8 mouse cellular contexts compared by ENCODE assay signal in the genomic region with DNA sequence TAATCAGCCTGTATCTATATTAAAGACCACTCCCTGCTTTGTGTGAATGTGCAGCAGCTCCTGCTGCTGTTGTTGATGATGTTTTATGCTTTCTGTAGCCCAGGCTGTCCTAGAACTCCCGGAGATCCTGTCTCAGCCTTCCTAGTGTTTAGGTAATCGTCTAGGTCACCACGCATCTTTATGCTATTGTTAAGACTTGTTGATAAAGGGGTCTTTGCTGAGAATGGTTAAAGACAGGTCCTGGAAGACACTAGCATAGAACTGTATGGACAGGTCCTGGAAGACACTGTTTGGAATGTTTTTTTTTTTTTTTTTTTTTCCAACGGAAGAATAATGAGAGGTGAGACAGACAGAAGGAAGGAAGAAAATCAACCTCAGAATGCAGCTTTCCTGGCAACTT. TPM values are rescaled to one million over a fixed set of nuclear protein-coding genes. Genes with fewer than 3 reads are reported as not detected.
DNase-seq lines count a peak whose midpoint lies in the region; ATAC-seq and TF ChIP-seq lines count a peak whose summit lies in the region.

No protein-coding gene starts in this region.

- TF ChIP-seq CTCF in layer of hippocampus, adult 2 months (conservative IDR thresholded peaks at IDR 0.05): no peak

- peak overlapping the region; percentile 70 for H3K4me3 ChIP-seq in layer of hippocampus, adult 2 months
- peak overlapping the region; percentile 79 for H3K4me3 ChIP-seq in embryonic facial prominence, embryonic 14.5 days (ENCODE audit: low read depth, low read length)
- peak overlapping the region; percentile 75 for H3K4me3 ChIP-seq in intestine, embryonic 16.5 days (ENCODE audit: low read length)
- H3K4me3 ChIP-seq in neural tube, embryonic 12.5 days: peak overlapping the region; percentile 73

- no peak overlapping the region for H3K27ac ChIP-seq in layer of hippocampus, adult 2 months
- H3K27ac ChIP-seq in embryonic facial prominence, embryonic 14.5 days (replicated peaks; ENCODE audit: low read depth, low read length): 0 out of 2 replicates have a peak overlapping the region, but pooled peaks have one; percentile 93
- peak overlapping the region; percentile 87; the same call in 1 of the 2 replicates for H3K27ac ChIP-seq in intestine, embryonic 16.5 days (ENCODE audit: low read length)
- H3K27ac ChIP-seq in neural tube, embryonic 12.5 days: 0 out of 2 replicates have a peak overlapping the region, but pooled peaks have one; percentile 87

- H3K4me2 ChIP-seq in embryonic facial prominence, embryonic 14.5 days (ENCODE audit: low read depth, low read length): peak overlapping the region; percentile 78
- H3K4me2 ChIP-seq in intestine, embryonic 16.5 days (ENCODE audit: low read depth, low read length): peak overlapping the region; percentile 94
- peak overlapping the region; percentile 63 for H3K4me2 ChIP-seq in neural tube, embryonic 12.5 days (replicated peaks)

- no peak for ATAC-seq in embryonic facial prominence, embryonic 14.5 days (ENCODE audit: low read depth)
- ATAC-seq in intestine, embryonic 16.5 days: peak; percentile 2; the same call in 1 of the 2 replicates
- no peak; the same call in 1 of the 2 replicates for ATAC-seq in neural tube, embryonic 12.5 days (ENCODE audit: low FRiP score, low read depth)

- H3K4me1 ChIP-seq in embryonic facial prominence, embryonic 14.5 days (ENCODE audit: control insufficient read depth, insufficient read depth, low read length): no peaks in the 10 kb centered on the region
- H3K4me1 ChIP-seq in intestine, embryonic 16.5 days (ENCODE audit: control insufficient read depth, insufficient read depth, low read length): no peaks in the 10 kb centered on the region
- no peaks in the 10 kb centered on the region; the same call in 1 of the 2 replicates for H3K4me1 ChIP-seq in neural tube, embryonic 12.5 days

- H3K9me3 ChIP-seq in embryonic facial prominence, embryonic 14.5 days (ENCODE audit: control insufficient read depth, low read length): no peaks in the 10 kb centered on the region
- H3K9me3 ChIP-seq in intestine, embryonic 16.5 days (ENCODE audit: control insufficient read depth, low read length): no peaks in the 10 kb centered on the region
- no peaks in the 10 kb centered on the region for H3K9me3 ChIP-seq in neural tube, embryonic 12.5 days

- no peaks in the 10 kb centered on the region for H3K27me3 ChIP-seq in embryonic facial prominence, embryonic 14.5 days (replicated peaks; ENCODE audit: control insufficient read depth, insufficient read depth, low read length)
- H3K27me3 ChIP-seq in intestine, embryonic 16.5 days (replicated peaks; ENCODE audit: control insufficient read depth, insufficient read depth, low read length): no peaks in the 10 kb centered on the region
- no peaks in the 10 kb centered on the region for H3K27me3 ChIP-seq in neural tube, embryonic 12.5 days (replicated peaks)

- peak overlapping the region; percentile 98 for H3K9ac ChIP-seq in embryonic facial prominence, embryonic 14.5 days (ENCODE audit: low read depth, low read length)
- peak overlapping the region; percentile 94 for H3K9ac ChIP-seq in intestine, embryonic 16.5 days (ENCODE audit: low read depth, low read length)
- peak overlapping the region; percentile 89 for H3K9ac ChIP-seq in neural tube, embryonic 12.5 days

- 41% methylated on average over 4 of the region's 4 CpGs for WGBS in embryonic facial prominence, embryonic 14.5 days
- WGBS in intestine, embryonic 16.5 days: 27% methylated on average over 4 of the region's 4 CpGs
- WGBS in neural tube, embryonic 12.5 days: 48% methylated on average over 4 of the region's 4 CpGs

- peaks cover 34% of the 10 kb centered on the region for H3K36me3 ChIP-seq in embryonic facial prominence, embryonic 14.5 days (ENCODE audit: control insufficient read depth, insufficient read depth, low read length)
- no peaks in the 10 kb centered on the region for H3K36me3 ChIP-seq in intestine, embryonic 16.5 days (ENCODE audit: control insufficient read depth, insufficient read depth, low read length)
- H3K36me3 ChIP-seq in neural tube, embryonic 12.5 days: peaks cover 25% of the 10 kb centered on the region

- DNase-seq in layer of hippocampus, adult 2 months (ENCODE audit: low spot score in 2 of 2): no peak
- DNase-seq in layer of hippocampus, postnatal 25 days (ENCODE audit: extremely low spot score in 1 of 2, low spot score in 1 of 2): no peak
- DNase-seq in embryonic facial prominence, embryonic 14.5 days (ENCODE audit: low spot score): no peak
- DNase-seq in adrenal gland, adult (ENCODE audit: inconsistent age in 2 of 2, low spot score in 1 of 2): no peak
- DNase-seq in retina, postnatal 1 day: no peak
- DNase-seq in left cerebral cortex, adult 11 months (ENCODE audit: low spot score): no peak

RNA-seq across cellular contexts. Expression of gene Zfp57, which starts 2.4 kb away (rescaled TPM):
- total RNA-seq in layer of hippocampus, adult 2 months (2021): 10 to 100 TPM; 15.0 to 15.8 TPM
- total RNA-seq in layer of hippocampus, postnatal 25 days (2021): 10 to 100 TPM; 14.5 to 21.7 TPM
- polyA plus RNA-seq in embryonic facial prominence, embryonic 14.5 days (2014; fragmentation: Nextera tagmentation; extraction: Ambion mirVana): 45.5 and 64.8 TPM in 2 replicates
- 41.3 and 43.2 TPM in 2 replicates for polyA plus RNA-seq in intestine, embryonic 16.5 days (2015; fragmentation: Nextera tagmentation; extraction: Ambion mirVana)
- polyA plus RNA-seq in neural tube, embryonic 12.5 days (2016; fragmentation: Nextera tagmentation; extraction: Ambion mirVana): 208 and 210 TPM in 2 replicates

RNA-seq across cellular contexts. Expression of gene H2-M5, which starts 14.0 kb away (rescaled TPM):
- 1 to 10 TPM in 1 of 2 experiments, under 1 TPM in 1; 0.37 to 1.2 TPM for total RNA-seq in layer of hippocampus, adult 2 months (2021)
- 1 to 10 TPM; 1.2 TPM for total RNA-seq in layer of hippocampus, postnatal 25 days (2021)
- polyA plus RNA-seq in embryonic facial prominence, embryonic 14.5 days (2014; fragmentation: Nextera tagmentation; extraction: Ambion mirVana): 0.21 and 0.22 TPM in 2 replicates
- 0.16 and 0.22 TPM in 2 replicates for polyA plus RNA-seq in intestine, embryonic 16.5 days (2015; fragmentation: Nextera tagmentation; extraction: Ambion mirVana)
- 1.7 and 1.9 TPM in 2 replicates for polyA plus RNA-seq in neural tube, embryonic 12.5 days (2016; fragmentation: Nextera tagmentation; extraction: Ambion mirVana)

RNA-seq across cellular contexts. Expression of gene Mog, which starts 19.8 kb away (rescaled TPM):
- 10 to 100 TPM; 42.6 to 45.6 TPM for total RNA-seq in layer of hippocampus, adult 2 months (2021)
- 100 to 1,000 TPM in 1 of 2 experiments, 10 to 100 TPM in 1; 96.8 to 121 TPM for total RNA-seq in layer of hippocampus, postnatal 25 days (2021)
- 0.12 and 0.22 TPM in 2 replicates for polyA plus RNA-seq in embryonic facial prominence, embryonic 14.5 days (2014; fragmentation: Nextera tagmentation; extraction: Ambion mirVana)
- polyA plus RNA-seq in intestine, embryonic 16.5 days (2015; fragmentation: Nextera tagmentation; extraction: Ambion mirVana): not detected in 2 replicates
- polyA plus RNA-seq in neural tube, embryonic 12.5 days (2016; fragmentation: Nextera tagmentation; extraction: Ambion mirVana): 1.0 and 1.3 TPM in 2 replicates

RNA-seq across cellular contexts. Expression of gene 2410137M14Rik, which starts 22.3 kb away (rescaled TPM):
- not detected for total RNA-seq in layer of hippocampus, adult 2 months (2021)
- under 1 TPM in 1 of 2 experiments, not detected in 1; 0.32 TPM for total RNA-seq in layer of hippocampus, postnatal 25 days (2021)
- not detected in 2 replicates for polyA plus RNA-seq in embryonic facial prominence, embryonic 14.5 days (2014; fragmentation: Nextera tagmentation; extraction: Ambion mirVana)
- not detected in 2 replicates for polyA plus RNA-seq in intestine, embryonic 16.5 days (2015; fragmentation: Nextera tagmentation; extraction: Ambion mirVana)
- polyA plus RNA-seq in neural tube, embryonic 12.5 days (2016; fragmentation: Nextera tagmentation; extraction: Ambion mirVana): 0.47 TPM in 1 of 2 replicates, not detected in the other

RNA-seq across cellular contexts. Expression of gene Gabbr1, which starts 42.4 kb away (rescaled TPM):
- 100 to 1,000 TPM; 682 to 738 TPM for total RNA-seq in layer of hippocampus, adult 2 months (2021)
- 100 to 1,000 TPM; 706 to 708 TPM for total RNA-seq in layer of hippocampus, postnatal 25 days (2021)
- 8.4 and 10.2 TPM in 2 replicates for polyA plus RNA-seq in embryonic facial prominence, embryonic 14.5 days (2014; fragmentation: Nextera tagmentation; extraction: Ambion mirVana)
- polyA plus RNA-seq in intestine, embryonic 16.5 days (2015; fragmentation: Nextera tagmentation; extraction: Ambion mirVana): 5.4 and 6.2 TPM in 2 replicates
- 44.6 and 47.0 TPM in 2 replicates for polyA plus RNA-seq in neural tube, embryonic 12.5 days (2016; fragmentation: Nextera tagmentation; extraction: Ambion mirVana)
